Mouse (Mus musculus): ENCODE results near the gene Fkbp11.

DNA sequence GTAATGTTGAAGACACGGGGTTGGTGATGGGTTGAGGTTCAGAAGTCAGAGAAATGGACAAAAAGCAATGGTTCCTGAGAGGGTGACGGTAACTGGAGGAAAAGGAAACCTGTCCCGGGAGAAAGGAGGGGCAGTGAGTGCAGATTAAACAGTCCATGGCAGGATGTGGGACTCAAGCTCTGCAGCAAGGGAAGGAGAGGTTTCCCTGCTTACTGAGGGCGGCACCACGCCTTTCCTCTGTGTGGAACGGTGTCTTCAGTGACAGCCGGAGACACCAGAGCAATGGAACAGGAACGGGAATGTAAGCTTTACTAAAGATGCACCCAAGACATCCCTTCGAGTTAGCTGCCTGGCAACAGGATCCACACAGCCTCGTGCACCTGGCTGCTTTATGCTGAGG lies 8.5 kb upstream of the Fkbp11 start:
- TF ChIP-seq CTCF (IDR thresholded peaks at IDR 0.05; ENCODE audit: borderline replicate concordance, insufficient read depth, low read depth, low read length), result no peak
- TF ChIP-seq POLR2A (IDR thresholded peaks at IDR 0.05; ENCODE audit: borderline replicate concordance, insufficient read depth, low read length), result no peak
